Mouse (Mus musculus) hindlimb bud, embryonic 11.5 days (tissue): ENCODE results near the gene Ldlrad3.

Experiments used
- DNase-seq: peaks from one replicate; pipeline ENCODE4 v3.0.0-alpha.2; 2012; ENCODE audit warnings: low read depth, low spot score; ENCODE audit errors: extremely low spot score

The Ldlrad3 gene

DNA sequence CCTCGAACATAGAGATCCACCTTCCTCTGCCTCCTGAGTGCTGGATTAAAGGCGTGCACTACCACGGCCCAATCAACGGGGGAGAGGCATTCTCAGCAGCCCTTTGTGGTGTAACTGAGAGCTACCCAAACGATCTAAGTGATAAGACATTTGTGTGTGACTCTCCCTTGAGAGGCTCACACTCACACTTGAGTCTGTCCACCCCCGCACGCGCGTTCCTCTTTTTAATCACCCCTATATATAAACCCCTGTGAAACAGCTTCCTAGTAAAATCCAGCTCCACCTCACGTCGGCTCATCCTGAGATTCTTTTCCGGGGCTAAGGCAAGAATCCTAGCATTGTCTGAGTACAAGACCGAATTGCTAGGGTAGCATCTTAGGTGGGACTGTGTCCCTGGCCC, 277.4 kb downstream of the Ldlrad3 start:
- DNase-seq = no peak

GRCm38 (mm10) chr2:101907386-101908022, 278.7 kb downstream of the Ldlrad3 start:
- no peak for DNase-seq

GRCm38 (mm10) chr2:101906379-101906690, 279.9 kb downstream of the Ldlrad3 start:
- no peak for DNase-seq

GRCm38 (mm10) chr2:101905534-101906378, 280.4 kb downstream of the Ldlrad3 start:
- DNase-seq = peak; percentile 92

DNA sequence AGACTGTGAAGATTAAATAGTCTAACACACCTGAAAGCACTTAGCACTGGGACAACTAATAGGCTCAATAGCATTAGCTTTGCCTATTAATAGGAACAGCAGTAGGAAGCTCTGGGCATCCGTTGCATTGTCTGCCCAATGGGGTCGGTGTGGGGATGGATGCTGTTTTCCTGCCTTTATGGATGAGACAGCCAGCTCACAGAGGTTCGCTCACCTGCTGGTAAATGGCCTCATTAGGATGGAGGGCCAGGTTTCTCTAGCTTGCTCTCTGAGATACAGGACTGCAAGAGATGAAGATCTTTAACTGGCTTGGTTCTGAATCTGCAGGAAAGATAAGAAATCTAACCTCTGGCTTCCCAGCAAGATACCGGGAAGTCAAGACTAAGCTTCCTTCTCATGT, 284.0 kb downstream of the Ldlrad3 start:
- DNase-seq = no peak
